Mouse (Mus musculus): ENCODE results near the gene Ccl5.

DNA sequence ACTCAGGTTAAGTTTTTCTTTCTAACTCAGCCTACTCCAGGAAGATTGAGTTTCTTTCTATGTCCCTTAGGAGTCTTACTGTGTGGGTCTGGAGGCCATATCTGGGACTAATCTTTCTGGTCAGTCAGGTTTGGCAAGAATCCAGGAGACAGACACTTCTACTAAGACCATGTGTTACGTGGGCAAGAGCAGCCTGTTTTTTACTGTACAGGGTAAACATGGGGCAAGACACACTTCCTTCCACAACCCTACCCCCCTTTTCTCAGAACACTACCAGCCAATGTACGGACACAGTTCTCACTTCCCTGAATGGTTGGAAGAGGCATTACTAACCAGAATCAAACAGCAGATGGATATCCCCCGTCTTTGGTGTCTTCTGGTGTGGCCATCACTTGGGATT is 13.9 kb upstream of the Ccl5 start:
- TF ChIP-seq CTCF (conservative IDR thresholded peaks at IDR 0.05; ENCODE audit: insufficient read depth, insufficient read length, low read depth, low read length) (no peak), POLR2A (IDR thresholded peaks at IDR 0.05; ENCODE audit: low read depth, low read length) (no peak)
